Mouse (Mus musculus): ENCODE measurements around the gene Gm2007.
"Not testable (repeated sequence)": the region's sequence is repeated elsewhere in the genome, so short reads cannot be mapped to it uniquely, and the experiment has no call there.

Gm2007 gene

GRCm38 (mm10) chr2:175741237-175741636 lies at the start of gene Gm2007:
TSS of gene Gm2007 (plus strand) at chr2:175741537.
- not testable (repeated sequence) for DNase-seq (ENCODE audit: low spot score in 2 of 2)

- DNase-seq (ENCODE audit: low spot score in 2 of 2), result not testable (repeated sequence)
Observed at GRCm38 (mm10) chr2:175703546-175703945, 37.8 kb upstream of the Gm2007 start, which contains the start of gene Zfp969. TSS of gene Zfp969 (minus strand) at chr2:175703646.

GRCm38 (mm10) chr2:175800993-175801392 lies 59.7 kb downstream of the Gm2007 start, which contains the start of gene Gm14288:
TSS of gene Gm14288 (minus strand) at chr2:175801093.
- not testable (repeated sequence) for DNase-seq (ENCODE audit: low spot score in 2 of 2)

Data from spleen, postnatal 10 days (tissue).